Mouse (Mus musculus) spleen, adult 2 months (tissue): ENCODE data around the gene Tmem88. TPM values are rescaled to one million over a fixed set of nuclear protein-coding genes. Genes with fewer than 3 reads are reported as not detected.

Experiments
- DNase-seq, 2 experiments: peaks; one replicate each; pipeline versions ENCODE4 v3.0.0 to v3.0.0-alpha.2; 2012 to 2021; ENCODE audit warnings: low spot score in 2 of 2, low read depth in 1 of 2
- H3K27ac ChIP-seq: fragments of 200-500 bp; 2 replicates; pipeline ENCODE4 v1.5.1; 2012; ENCODE audit warnings: low read length, inconsistent platforms; ENCODE audit not compliant: insufficient read depth
- H3K27me3 ChIP-seq: fragments of 200-500 bp; 2 replicates; pipeline ENCODE4 v1.6.1; 2012; ENCODE audit warnings: mild to moderate bottlenecking, moderate library complexity, low read length, inconsistent platforms; ENCODE audit not compliant: control insufficient read depth, insufficient read depth
- H3K36me3 ChIP-seq: fragments of 200-500 bp; 2 replicates; pipeline ENCODE4 v1.6.1; 2012; ENCODE audit warnings: mild to moderate bottlenecking, low read length, inconsistent platforms; ENCODE audit not compliant: control insufficient read depth, insufficient read depth
- H3K4me1 ChIP-seq: fragments of 200-500 bp; 2 replicates; pipeline ENCODE4 v1.6.1; 2011; ENCODE audit warnings: inconsistent platforms; ENCODE audit not compliant: control insufficient read depth, insufficient read depth, insufficient read length
- H3K4me3 ChIP-seq: fragments of 200-500 bp; 2 replicates; pipeline ENCODE4 v1.5.1; 2011; ENCODE audit warnings: mild to moderate bottlenecking, inconsistent platforms; ENCODE audit not compliant: insufficient read depth, insufficient read length; ENCODE audit errors: extremely low read depth
- CTCF ChIP-seq: fragments of 200-500 bp; IDR thresholded peaks from 2 replicates; pipeline ENCODE4 v1.5.1; 2011; ENCODE audit warnings: mild to moderate bottlenecking, inconsistent platforms; ENCODE audit not compliant: insufficient read depth, insufficient read length, insufficient replicate concordance; ENCODE audit errors: extremely low read depth
- POLR2A ChIP-seq: fragments of 200-500 bp; IDR thresholded peaks from 2 replicates; pipeline ENCODE4 v1.6.1; 2011; ENCODE audit warnings: low read depth, low read length, inconsistent platforms
- WGBS: fragments of 180-500 bp; shearing (Covaris S2); methylation state at CpG from one replicate; pipeline ENCODE4 v1.1.7; 2018; 5-methylcytosine and 5-hydroxymethylcytosine counted together
- polyA plus RNA-seq: library from polyadenylated mRNA; depleted of rRNA; stranded (reverse); fragments of >200 nt; gene quantifications from 2 replicates; pipeline ENCODE4 v1.2.3, GENCODE M21; 2012

Tmem88 gene
- polyA plus RNA-seq, 1 experiment: 14.3 TPM

GRCm38 (mm10) chr11:69404595-69405396, 6.8 kb upstream of the Tmem88 start:
- peaks cover 35% of the 10 kb centered on the region for H3K36me3 ChIP-seq

GRCm38 (mm10) chr11:69403691-69404594, 5.9 kb upstream of the Tmem88 start:
- TF ChIP-seq POLR2A (no peak), CTCF (no peak)
- DNase-seq: no peak
- WGBS: 95% methylated on average over 38 of the region's 38 CpGs
- Histone ChIP-seq H3K4me3 (no peak overlapping the region), H3K36me3 (peaks cover 38% of the 10 kb centered on the region), H3K27ac (no peak overlapping the region), H3K4me1 (peaks cover 8% of the 10 kb centered on the region; the same call in 1 of the 2 replicates), H3K27me3 (no peaks in the 10 kb centered on the region)

More at GRCm38 (mm10) chr11:69404595-69405396, 6.8 kb upstream of the Tmem88 start:
- TF ChIP-seq CTCF: no peak
- no peak for TF ChIP-seq POLR2A
- no peak for DNase-seq
- Histone ChIP-seq H3K27me3 (no peaks in the 10 kb centered on the region), H3K4me3 (no peak overlapping the region), H3K4me1 (peaks cover 8% of the 10 kb centered on the region; the same call in 1 of the 2 replicates), H3K27ac (no peak overlapping the region)
- WGBS: 91% methylated on average over 23 of the region's 24 CpGs

GRCm38 (mm10) chr11:69401987-69402386, 4.0 kb upstream of the Tmem88 start:
- WGBS: 93% methylated on average over 12 of the region's 12 CpGs
- Histone ChIP-seq H3K36me3 (peaks cover 33% of the 10 kb centered on the region), H3K4me3 (no peak overlapping the region)

GRCm38 (mm10) chr11:69401210-69401637, 3.2 kb upstream of the Tmem88 start:
- peaks cover 27% of the 10 kb centered on the region for H3K36me3 ChIP-seq
- peaks cover 6% of the 10 kb centered on the region; the same call in 1 of the 2 replicates for H3K4me1 ChIP-seq
- no peak overlapping the region for H3K27ac ChIP-seq
- TF ChIP-seq POLR2A (no peak), CTCF (peak; percentile 88; the same call in 1 of the 2 replicates)
- no peaks in the 10 kb centered on the region for H3K27me3 ChIP-seq
- no peak overlapping the region for H3K4me3 ChIP-seq
- peak; percentile 83 to 88 for DNase-seq
- WGBS: 27% methylated on average over 22 of the region's 22 CpGs

More at GRCm38 (mm10) chr11:69401987-69402386, 4.0 kb upstream of the Tmem88 start:
- TF ChIP-seq CTCF: no peak
- TF ChIP-seq POLR2A: no peak
- Histone ChIP-seq H3K27ac (no peak overlapping the region), H3K4me1 (peaks cover 3% of the 10 kb centered on the region; the same call in 1 of the 2 replicates), H3K27me3 (no peaks in the 10 kb centered on the region)
- DNase-seq: no peak

- Histone ChIP-seq H3K27ac (no peak overlapping the region), H3K36me3 (peaks cover 17% of the 10 kb centered on the region), H3K4me3 (no peak overlapping the region), H3K4me1 (peaks cover 7% of the 10 kb centered on the region; the same call in 1 of the 2 replicates), H3K27me3 (no peaks in the 10 kb centered on the region)
- no peak for TF ChIP-seq POLR2A
- no peak for TF ChIP-seq CTCF
- no peak for DNase-seq
- 95% methylated on average over 25 of the region's 25 CpGs for WGBS
These were observed 2.2 kb upstream of the Tmem88 start for GRCm38 (mm10) chr11:69400083-69400850.
